Mouse (Mus musculus) erythroid progenitor cell, adult 5-6 weeks (primary cell): ENCODE data around the gene Tnfsf11. TPM values are rescaled to one million over a fixed set of nuclear protein-coding genes. Genes with fewer than 3 reads are reported as not detected.

Experiments used
- total RNA-seq, 2 experiments: library from RNA; stranded (forward) in 1 of 2; stranded (reverse) in 1 of 2; fragments of 150-400 nt in 1 of 2; fragments of 186-747, 209-891 nt in 1 of 2; gene quantifications; 2 replicates each; pipeline versions ENCODE4 v1.2.3 to v1.2.4; 2015 to 2017; ENCODE audit warnings: low replicate concordance in 2 of 2

Tnfsf11 gene
- total RNA-seq, 2 experiments from 2014 or later = 0.91 TPM; not detected in 1

Other genes with a start within 250 kb of the Tnfsf11 start
- not detected in 2 replicates for gene Fam216b, start 219.0 kb downstream of the Tnfsf11 start, total RNA-seq (2015; ENCODE audit: low replicate concordance)
- not detected in 2 replicates for gene Fam216b, start 219.0 kb downstream of the Tnfsf11 start, total RNA-seq (2017; ENCODE audit: low replicate concordance)
- gene Akap11, start 228.8 kb upstream of the Tnfsf11 start, total RNA-seq (2015; ENCODE audit: low replicate concordance) = 15.5 and 36.4 TPM in 2 replicates
- gene Akap11, start 228.8 kb upstream of the Tnfsf11 start, total RNA-seq (2017; ENCODE audit: low replicate concordance) = 35.6 and 38.9 TPM in 2 replicates